Mouse (Mus musculus) naive thymus-derived CD4-positive, alpha-beta T cell, adult 2 months (primary cell): ENCODE measurements around the gene Marveld1.
A peak's percentile ranks its signal among the peaks of the same experiment; 100 is the strongest.

Experiments used
- DNase-seq: peaks from one replicate; pipeline ENCODE4 v3.0.0-alpha.2; 2011; ENCODE audit warnings: low read depth

The Marveld1 gene

GRCm38 (mm10) chr19:42147170-42147768 is at the start of gene Marveld1:
TSS of gene Marveld1 (plus strand) at chr19:42147400.
- peak; percentile 60 for DNase-seq

GRCm38 (mm10) chr19:42099406-42099805 is 47.8 kb upstream of the Marveld1 start:
- no peak for DNase-seq

GRCm38 (mm10) chr19:42104681-42105080 is 42.5 kb upstream of the Marveld1 start:
- DNase-seq: no peak

- no peak for DNase-seq
Observed at GRCm38 (mm10) chr19:42115783-42116335, 31.3 kb upstream of the Marveld1 start.

GRCm38 (mm10) chr19:42118142-42118541 is 29.1 kb upstream of the Marveld1 start:
- no peak for DNase-seq

GRCm38 (mm10) chr19:42118596-42118995 is 28.6 kb upstream of the Marveld1 start:
- DNase-seq: no peak

GRCm38 (mm10) chr19:42120451-42120850 is 26.7 kb upstream of the Marveld1 start:
- DNase-seq: no peak

GRCm38 (mm10) chr19:42124684-42125083 is 22.5 kb upstream of the Marveld1 start:
- no peak for DNase-seq

- no peak for DNase-seq
Observed at GRCm38 (mm10) chr19:42125501-42126218, 21.5 kb upstream of the Marveld1 start.

- DNase-seq: no peak
Observed at GRCm38 (mm10) chr19:42126219-42126605, 21.0 kb upstream of the Marveld1 start.

- DNase-seq: no peak
Observed at GRCm38 (mm10) chr19:42127024-42127423, 20.2 kb upstream of the Marveld1 start.

- DNase-seq: peak; percentile 51
Observed at GRCm38 (mm10) chr19:42128052-42128740, 19.0 kb upstream of the Marveld1 start.

- DNase-seq: peak; percentile 95
Observed at GRCm38 (mm10) chr19:42128787-42129508, 18.3 kb upstream of the Marveld1 start, which contains the start of gene Avpi1. TSS of gene Avpi1 (minus strand) at chr19:42129059.

- DNase-seq: no peak
Observed at GRCm38 (mm10) chr19:42129509-42130293, 17.5 kb upstream of the Marveld1 start.

GRCm38 (mm10) chr19:42130294-42130606 is 16.9 kb upstream of the Marveld1 start:
- DNase-seq: no peak

- no peak for DNase-seq
Observed at GRCm38 (mm10) chr19:42131101-42131500, 16.1 kb upstream of the Marveld1 start.

- DNase-seq: no peak
Observed at GRCm38 (mm10) chr19:42135070-42135469, 12.1 kb upstream of the Marveld1 start.

GRCm38 (mm10) chr19:42136126-42136525 is 11.1 kb upstream of the Marveld1 start:
- no peak for DNase-seq

GRCm38 (mm10) chr19:42137167-42137672 is 10.0 kb upstream of the Marveld1 start:
- DNase-seq: no peak

GRCm38 (mm10) chr19:42138517-42139285 is 8.5 kb upstream of the Marveld1 start:
- no peak for DNase-seq
